Mouse (Mus musculus) layer of hippocampus, adult 11-12 months (tissue): ENCODE results near the gene Acpp.

ENCODE experiments used
- DNase-seq: peaks from one replicate; pipeline ENCODE4 v3.0.0; 2022; ENCODE audit warnings: low spot score

Acpp gene

DNA sequence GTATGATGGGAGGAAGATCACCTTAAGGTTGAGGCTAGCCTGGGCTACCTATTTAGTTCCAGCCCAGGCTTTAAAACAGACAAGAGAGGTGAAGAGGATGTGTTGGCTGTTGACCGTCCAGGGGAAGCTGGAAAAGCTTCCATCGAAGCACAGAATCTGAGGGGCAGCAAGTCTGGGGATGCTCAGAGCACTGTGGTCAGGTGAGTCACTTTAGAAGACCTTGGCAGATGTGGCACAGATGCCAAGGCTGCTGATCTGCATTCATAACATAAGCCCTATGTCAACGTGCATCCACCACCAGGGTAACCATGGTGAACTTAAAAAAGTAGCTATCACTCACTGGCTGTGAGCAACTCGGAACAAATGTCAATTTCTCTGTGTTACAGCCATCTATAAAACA is 85.9 kb downstream of the Acpp start:
- no peak for DNase-seq

- no peak for DNase-seq
These were observed 86.4 kb downstream of the Acpp start for GRCm38 (mm10) chr9:104251111-104251510.

GRCm38 (mm10) chr9:104247307-104247987 is 90.1 kb downstream of the Acpp start:
- DNase-seq = no peak

DNA sequence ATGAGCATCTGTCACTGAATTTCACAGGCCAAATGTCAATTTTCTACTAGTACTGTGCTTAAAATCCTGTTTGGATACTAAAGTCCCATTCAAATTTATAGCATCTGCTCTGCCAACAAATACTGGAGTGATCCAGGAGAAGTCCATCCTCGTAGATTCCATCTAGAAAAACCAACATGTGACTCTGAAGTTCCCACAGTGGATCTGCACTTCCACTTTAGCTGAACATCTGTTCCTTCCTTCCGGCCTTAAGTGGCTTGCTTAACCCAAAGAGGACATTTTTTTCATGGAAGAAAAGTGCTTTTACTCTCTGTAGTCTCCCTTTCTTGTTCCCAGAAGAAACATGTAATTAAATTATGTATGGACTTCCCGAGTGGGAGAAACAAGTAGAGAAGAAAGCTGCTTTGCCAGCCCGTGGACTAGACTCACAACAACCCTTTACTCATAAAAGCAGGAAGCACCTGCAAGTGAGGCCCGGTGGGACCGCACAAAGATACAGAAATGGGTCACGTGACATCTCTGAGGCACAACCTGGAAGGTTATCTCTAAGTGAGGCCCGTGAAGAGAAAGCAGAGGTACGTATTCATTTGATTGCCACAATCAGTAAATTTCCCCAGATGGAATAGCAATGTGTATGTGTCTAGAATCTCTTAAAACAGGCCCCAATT is 93.6 kb downstream of the Acpp start:
- no peak for DNase-seq

DNA sequence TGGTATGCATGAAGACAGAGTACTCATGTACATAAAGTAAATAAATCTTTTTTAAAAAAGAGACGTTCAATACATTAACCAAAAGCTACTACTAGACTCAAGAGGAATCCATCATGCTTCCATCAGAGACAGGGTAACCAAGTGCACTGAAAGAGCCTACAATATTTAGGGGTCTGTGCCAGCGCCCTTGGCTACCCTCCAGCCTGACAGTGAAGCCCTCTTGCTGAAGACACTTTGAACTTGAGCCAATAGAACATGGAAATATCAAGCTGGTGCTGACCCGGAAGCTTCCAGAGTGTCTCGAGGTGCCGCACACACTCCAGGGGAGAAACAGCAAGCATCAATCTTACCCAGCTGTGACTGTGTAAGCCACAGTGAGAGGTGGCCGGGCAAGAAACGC is 97.4 kb downstream of the Acpp start:
- DNase-seq = no peak

GRCm38 (mm10) chr9:104239076-104239475 is 98.5 kb downstream of the Acpp start:
- no peak for DNase-seq
